ENCODE assay signal across 23 mouse cellular contexts in genomic region chr12:108260950-108261349, GRCm38 (mm10). TPM values are rescaled to one million over a fixed set of nuclear protein-coding genes. Genes with fewer than 3 reads are reported as not detected.
DNase-seq lines count a peak whose midpoint lies in the region; ATAC-seq lines count a peak whose summit lies in the region.
"Had no signal": no experiment of that assay in that cellular context is flagged by ENCODE, and none has a peak within 500 bp of the region (broad histone marks: within the 10 kb centered on the region; RNA-seq: fewer than 3 reads in every experiment).

No protein-coding gene starts in this region.

- no peak overlapping the region for H3K4me3 ChIP-seq in heart, embryonic 12.5 days
- no peak overlapping the region for H3K4me3 ChIP-seq in midbrain, embryonic 10.5 days
- H3K4me3 ChIP-seq in midbrain, embryonic 16.5 days (ENCODE audit: low read depth, low read length): no peak overlapping the region
- H3K4me3 ChIP-seq: embryonic facial prominence, embryonic 12.5 days; forebrain, embryonic 12.5 days; hindbrain, embryonic 15.5 days; intestine, embryonic 15.5 days had no signal

- H3K9me3 ChIP-seq in heart, embryonic 12.5 days (replicated peaks): no peaks in the 10 kb centered on the region
- H3K9me3 ChIP-seq in midbrain, embryonic 10.5 days (replicated peaks): no peaks in the 10 kb centered on the region
- H3K9me3 ChIP-seq in midbrain, embryonic 16.5 days (replicated peaks; ENCODE audit: control insufficient read depth, low read length, poor library complexity, severe bottlenecking): no peaks in the 10 kb centered on the region
- H3K9me3 ChIP-seq: embryonic facial prominence, embryonic 12.5 days; forebrain, embryonic 12.5 days; hindbrain, embryonic 15.5 days; intestine, embryonic 15.5 days had no signal

- H3K27me3 ChIP-seq in heart, embryonic 12.5 days (replicated peaks): no peaks in the 10 kb centered on the region
- no peaks in the 10 kb centered on the region for H3K27me3 ChIP-seq in midbrain, embryonic 10.5 days (ENCODE audit: low read depth, poor library complexity, severe bottlenecking)
- no peaks in the 10 kb centered on the region for H3K27me3 ChIP-seq in midbrain, embryonic 16.5 days (ENCODE audit: control insufficient read depth, insufficient read depth, low read depth, low read length)
- H3K27me3 ChIP-seq: embryonic facial prominence, embryonic 12.5 days; forebrain, embryonic 12.5 days; hindbrain, embryonic 15.5 days; intestine, embryonic 15.5 days had no signal

- DNase-seq in cerebellum, adult 11-12 months: peak; percentile 32
- DNase-seq in cerebellum, postnatal 4 days (ENCODE audit: low spot score in 2 of 2): no peak
- no peak for DNase-seq in heart, postnatal 4 days
- DNase-seq in midbrain, embryonic 10.5 days (ENCODE audit: low spot score): no peak
- DNase-seq in gastrocnemius, postnatal 14 days: no peak
- DNase-seq: adrenal gland, postnatal 10 days; B cell, adult 2 months; cerebellum, adult 11 months; cerebellum, adult 9-10 months; embryo, embryonic 11 days; forebrain, postnatal 0 days; gastrocnemius, postnatal 36 days; heart, adult 18-20 months had no signal

- no peak for ATAC-seq in heart, embryonic 12.5 days (ENCODE audit: insufficient number of reproducible peaks, low FRiP score)
- no peak for ATAC-seq in midbrain, embryonic 16.5 days
- ATAC-seq: CD4-positive, CD25-positive, alpha-beta regulatory T cell, adult 4 months; forebrain, postnatal 0 days; intestine, embryonic 15.5 days had no signal

- intact Hi-C loops in gastrocnemius, postnatal 14 days (cut with DNase I; ENCODE audit: low total_unique reads): no loop called here

- peak overlapping the region; percentile 27; the same call in 1 of the 2 replicates for H3K9ac ChIP-seq in heart, embryonic 12.5 days
- H3K9ac ChIP-seq in midbrain, embryonic 16.5 days (ENCODE audit: low read depth, low read length): no peak overlapping the region
- H3K9ac ChIP-seq: embryonic facial prominence, embryonic 12.5 days; forebrain, embryonic 12.5 days; forebrain, postnatal 0 days; hindbrain, embryonic 15.5 days; intestine, embryonic 15.5 days had no signal

- 69% methylated on average over 12 of the region's 12 CpGs for WGBS in heart, embryonic 12.5 days
- WGBS in midbrain, embryonic 10.5 days: 91% methylated on average over 12 of the region's 12 CpGs
- WGBS in midbrain, embryonic 16.5 days: 83% methylated on average over 12 of the region's 12 CpGs

- H3K27ac ChIP-seq in heart, embryonic 12.5 days (ENCODE audit: poor library complexity, severe bottlenecking): no peak overlapping the region
- peak overlapping the region; percentile 60 for H3K27ac ChIP-seq in midbrain, embryonic 10.5 days (replicated peaks)
- H3K27ac ChIP-seq in midbrain, embryonic 16.5 days (ENCODE audit: low read length): no peak overlapping the region
- H3K27ac ChIP-seq: embryonic facial prominence, embryonic 12.5 days; forebrain, embryonic 12.5 days; hindbrain, embryonic 15.5 days; intestine, embryonic 15.5 days had no signal

- H3K4me1 ChIP-seq in heart, embryonic 12.5 days (replicated peaks): peaks cover 85% of the 10 kb centered on the region
- peaks cover 93% of the 10 kb centered on the region for H3K4me1 ChIP-seq in midbrain, embryonic 10.5 days
- H3K4me1 ChIP-seq in midbrain, embryonic 16.5 days (ENCODE audit: control insufficient read depth, insufficient read depth, low read length): peaks cover 47% of the 10 kb centered on the region

- no peaks in the 10 kb centered on the region for H3K36me3 ChIP-seq in heart, embryonic 12.5 days
- H3K36me3 ChIP-seq in midbrain, embryonic 10.5 days: no peaks in the 10 kb centered on the region; the same call in 1 of the 2 replicates
- H3K36me3 ChIP-seq in midbrain, embryonic 16.5 days (ENCODE audit: control insufficient read depth, insufficient read depth, low read length): no peaks in the 10 kb centered on the region
- H3K36me3 ChIP-seq: embryonic facial prominence, embryonic 12.5 days; forebrain, embryonic 12.5 days; G1E; hindbrain, embryonic 15.5 days; intestine, embryonic 15.5 days had no signal

- H3K4me2 ChIP-seq in heart, embryonic 12.5 days: no peak overlapping the region
- H3K4me2 ChIP-seq in midbrain, embryonic 16.5 days (ENCODE audit: low read length): no peak overlapping the region
- H3K4me2 ChIP-seq: embryonic facial prominence, embryonic 12.5 days; forebrain, embryonic 12.5 days; heart, embryonic 11.5 days; hindbrain, embryonic 15.5 days; intestine, embryonic 15.5 days had no signal

RNA-seq across cellular contexts. Expression of gene Ccdc85c, which starts 14.3 kb away (rescaled TPM):
- polyA plus RNA-seq in heart, embryonic 12.5 days (2016; fragmentation: Nextera tagmentation; extraction: Ambion mirVana): 5.9 and 6.0 TPM in 2 replicates
- 10 to 100 TPM; 35.2 to 37.2 TPM for total RNA-seq in heart, postnatal 4 days (2021)
- 12.1 and 15.5 TPM in 2 replicates for polyA plus RNA-seq in midbrain, embryonic 10.5 days (2016; fragmentation: Nextera tagmentation; extraction: Ambion mirVana)
- polyA plus RNA-seq in midbrain, embryonic 16.5 days (2015; fragmentation: Nextera tagmentation; extraction: Ambion mirVana): 13.2 and 13.5 TPM in 2 replicates
- total RNA-seq in gastrocnemius, postnatal 14 days (2021): 1 to 10 TPM; 5.4 to 5.7 TPM
- polyA plus RNA-seq: G1E had no signal

RNA-seq across cellular contexts. Expression of gene Hhipl1, which starts 45.1 kb away (rescaled TPM):
- polyA plus RNA-seq in heart, embryonic 12.5 days (2016; fragmentation: Nextera tagmentation; extraction: Ambion mirVana): 0.82 and 1.2 TPM in 2 replicates
- total RNA-seq in heart, postnatal 4 days (2021): 1 to 10 TPM; 2.5 to 2.8 TPM
- 3.7 and 5.1 TPM in 2 replicates for polyA plus RNA-seq in midbrain, embryonic 10.5 days (2016; fragmentation: Nextera tagmentation; extraction: Ambion mirVana)
- polyA plus RNA-seq in midbrain, embryonic 16.5 days (2015; fragmentation: Nextera tagmentation; extraction: Ambion mirVana): 2.7 and 2.9 TPM in 2 replicates
- total RNA-seq in gastrocnemius, postnatal 14 days (2021): 1 to 10 TPM in 1 of 2 experiments, under 1 TPM in 1; 0.55 to 1.2 TPM
- total RNA-seq: common myeloid progenitor, adult 5-6 weeks had no signal
- polyA plus RNA-seq: CD4-positive, CD25-positive, alpha-beta regulatory T cell, adult 4 months; G1E had no signal
